In genomic region chr10:77125078-77125731, GRCm38 (mm10) we compare ENCODE assay signal across 21 mouse cellular contexts. TPM values are rescaled to one million over a fixed set of nuclear protein-coding genes. Genes with fewer than 3 reads are reported as not detected.
DNase-seq lines count a peak whose midpoint lies in the region; ATAC-seq and TF ChIP-seq lines count a peak whose summit lies in the region.
"Had no signal": no experiment of that assay in that cellular context is flagged by ENCODE, and none has a peak within 500 bp of the region (broad histone marks: within the 10 kb centered on the region; RNA-seq: fewer than 3 reads in every experiment).

No protein-coding gene starts in this region.

- H3K4me2 ChIP-seq in hindbrain, postnatal 0 days (ENCODE audit: low read depth, low read length) = no peak overlapping the region
- H3K4me2 ChIP-seq in hindbrain, embryonic 12.5 days (replicated peaks) = no peak overlapping the region
- peak overlapping the region; percentile 33 for H3K4me2 ChIP-seq in kidney, embryonic 15.5 days
- H3K4me2 ChIP-seq in midbrain, embryonic 16.5 days (ENCODE audit: low read length) = no peak overlapping the region
- H3K4me2 ChIP-seq: embryonic facial prominence, embryonic 15.5 days; heart, embryonic 11.5 days; hindbrain, embryonic 14.5 days; lung, embryonic 15.5 days had no signal

- POLR2A ChIA-PET in Patski (lab: Charles Lee) = interaction anchor here (0.7 kb wide), 1 partner anchor 35 kb away, joined by 3 read pairs; no protein-coding TSS in a partner anchor

- no peaks in the 10 kb centered on the region for H3K27me3 ChIP-seq in hindbrain, postnatal 0 days (ENCODE audit: insufficient read depth, low read length)
- no peaks in the 10 kb centered on the region for H3K27me3 ChIP-seq in hindbrain, embryonic 12.5 days
- H3K27me3 ChIP-seq in Patski = no peaks in the 10 kb centered on the region
- no peaks in the 10 kb centered on the region for H3K27me3 ChIP-seq in kidney, embryonic 15.5 days
- H3K27me3 ChIP-seq in midbrain, embryonic 16.5 days (ENCODE audit: control insufficient read depth, insufficient read depth, low read depth, low read length) = no peaks in the 10 kb centered on the region
- H3K27me3 ChIP-seq: embryonic facial prominence, embryonic 15.5 days; lung, embryonic 15.5 days had no signal

- no peaks in the 10 kb centered on the region for H3K36me3 ChIP-seq in hindbrain, postnatal 0 days (ENCODE audit: insufficient read depth, low read length)
- H3K36me3 ChIP-seq in hindbrain, embryonic 12.5 days = no peaks in the 10 kb centered on the region
- no peaks in the 10 kb centered on the region for H3K36me3 ChIP-seq in kidney, embryonic 15.5 days
- no peaks in the 10 kb centered on the region for H3K36me3 ChIP-seq in midbrain, embryonic 16.5 days (ENCODE audit: control insufficient read depth, insufficient read depth, low read length)
- H3K36me3 ChIP-seq: embryonic facial prominence, embryonic 15.5 days; lung, embryonic 15.5 days had no signal

- in situ Hi-C loops in Patski (cut with MboI; ENCODE audit: low pct_unique_long_range_greater_than_20kb) = loop anchor here (5.0 kb wide), 2 partner anchors 43 to 288 kb away; no protein-coding TSS in a partner anchor

- TF ChIP-seq CTCF in hindbrain, postnatal 0 days (IDR thresholded peaks at IDR 0.05; ENCODE audit: low read depth) = no peak
- TF ChIP-seq CTCF in Patski (IDR thresholded peaks at IDR 0.05) = no peak

- ATAC-seq in hindbrain, postnatal 0 days = 0 out of 2 replicates have a peak, but pooled peaks have one; percentile 5
- no peak for ATAC-seq in hindbrain, embryonic 12.5 days (ENCODE audit: low FRiP score)
- peak; percentile 28 for ATAC-seq in Patski
- peak; percentile 83 for ATAC-seq in kidney, embryonic 15.5 days (replicated peaks; ENCODE audit: low FRiP score)
- no peak for ATAC-seq in midbrain, embryonic 16.5 days
- ATAC-seq: CD4-positive, CD25-positive, alpha-beta regulatory T cell, adult 4 months; forebrain, embryonic 16.5 days had no signal

- CTCF ChIA-PET in Patski (lab: Charles Lee) = interaction anchor here (1.6 kb wide), 1 partner anchor 9 kb away, joined by 5 read pairs; no protein-coding TSS in a partner anchor

- no peak overlapping the region for H3K4me3 ChIP-seq in hindbrain, postnatal 0 days (ENCODE audit: low read length)
- no peak overlapping the region for H3K4me3 ChIP-seq in hindbrain, embryonic 12.5 days
- no peak overlapping the region for H3K4me3 ChIP-seq in kidney, embryonic 15.5 days (replicated peaks)
- no peak overlapping the region for H3K4me3 ChIP-seq in midbrain, embryonic 16.5 days (ENCODE audit: low read depth, low read length)
- H3K4me3 ChIP-seq: embryonic facial prominence, embryonic 15.5 days; gastrocnemius, adult 2 months; lung, embryonic 15.5 days had no signal

- 75% methylated on average over 18 of the region's 18 CpGs for WGBS in hindbrain, postnatal 0 days
- 73% methylated on average over 18 of the region's 18 CpGs for WGBS in hindbrain, embryonic 12.5 days
- WGBS in kidney, embryonic 15.5 days = 59% methylated on average over 18 of the region's 18 CpGs
- WGBS in midbrain, embryonic 16.5 days = 88% methylated on average over 18 of the region's 18 CpGs

- no peak overlapping the region for H3K9ac ChIP-seq in hindbrain, postnatal 0 days (replicated peaks; ENCODE audit: low read length)
- H3K9ac ChIP-seq in hindbrain, embryonic 12.5 days = no peak overlapping the region
- no peak overlapping the region for H3K9ac ChIP-seq in kidney, embryonic 15.5 days
- no peak overlapping the region for H3K9ac ChIP-seq in midbrain, embryonic 16.5 days (ENCODE audit: low read depth, low read length)
- H3K9ac ChIP-seq: embryonic facial prominence, embryonic 15.5 days; hindbrain, embryonic 14.5 days; lung, embryonic 15.5 days had no signal

- no peak for DNase-seq in hindbrain, postnatal 0 days (ENCODE audit: low spot score)
- no peak for DNase-seq in Patski (ENCODE audit: low read depth, low spot score)
- peak; percentile 49 to 72 for DNase-seq in kidney, postnatal 4 days
- no peak for DNase-seq in ovary, adult 18-20 months (ENCODE audit: low spot score)
- DNase-seq in heart, adult 8-10 months (ENCODE audit: low spot score) = no peak
- DNase-seq: adrenal gland, postnatal 14 days; cerebellum, postnatal 14 days; gastrocnemius, adult 2 months; heart, postnatal 14 days; lung, postnatal 4 days; thymus, postnatal 25 days had no signal

- no peak overlapping the region for H3K27ac ChIP-seq in hindbrain, postnatal 0 days
- H3K27ac ChIP-seq in hindbrain, embryonic 12.5 days = no peak overlapping the region
- peak overlapping the region; percentile 94 for H3K27ac ChIP-seq in kidney, embryonic 15.5 days
- no peak overlapping the region for H3K27ac ChIP-seq in midbrain, embryonic 16.5 days (ENCODE audit: low read length)
- H3K27ac ChIP-seq: embryonic facial prominence, embryonic 15.5 days; gastrocnemius, adult 2 months; hindbrain, embryonic 14.5 days; lung, embryonic 15.5 days had no signal

- H3K9me3 ChIP-seq in hindbrain, postnatal 0 days (ENCODE audit: low read length) = no peaks in the 10 kb centered on the region
- no peaks in the 10 kb centered on the region for H3K9me3 ChIP-seq in hindbrain, embryonic 12.5 days (replicated peaks)
- no peaks in the 10 kb centered on the region for H3K9me3 ChIP-seq in kidney, embryonic 15.5 days (replicated peaks)
- H3K9me3 ChIP-seq in midbrain, embryonic 16.5 days (replicated peaks; ENCODE audit: control insufficient read depth, low read length, poor library complexity, severe bottlenecking) = no peaks in the 10 kb centered on the region
- H3K9me3 ChIP-seq: embryonic facial prominence, embryonic 15.5 days; G1E; lung, embryonic 15.5 days had no signal

- peaks cover 4% of the 10 kb centered on the region; the same call in 1 of the 2 replicates for H3K4me1 ChIP-seq in hindbrain, postnatal 0 days (ENCODE audit: insufficient read depth, low read length)
- H3K4me1 ChIP-seq in hindbrain, embryonic 12.5 days = peaks cover 10% of the 10 kb centered on the region; the same call in 1 of the 2 replicates
- peaks cover 68% of the 10 kb centered on the region for H3K4me1 ChIP-seq in kidney, embryonic 15.5 days
- no peaks in the 10 kb centered on the region for H3K4me1 ChIP-seq in midbrain, embryonic 16.5 days (ENCODE audit: control insufficient read depth, insufficient read depth, low read length)

RNA-seq across cellular contexts. Expression of gene Col18a1, which starts 41.1 kb away (rescaled TPM):
- 47.5 and 57.7 TPM in 2 replicates for total RNA-seq in hindbrain, postnatal 0 days (2014; rRNA removed)
- 18.2 and 20.0 TPM in 2 replicates for polyA plus RNA-seq in hindbrain, postnatal 0 days (2015; fragmentation: Nextera tagmentation; extraction: Ambion mirVana)
- polyA plus RNA-seq in hindbrain, embryonic 12.5 days (2016; fragmentation: Nextera tagmentation; extraction: Ambion mirVana) = 103 and 109 TPM in 2 replicates
- polyA plus RNA-seq in Patski (2021) = 449 TPM
- 195 and 206 TPM in 2 replicates for polyA plus RNA-seq in kidney, embryonic 15.5 days (2015; fragmentation: Nextera tagmentation; extraction: Ambion mirVana)
- polyA plus RNA-seq in midbrain, embryonic 16.5 days (2015; fragmentation: Nextera tagmentation; extraction: Ambion mirVana) = 20.4 and 25.3 TPM in 2 replicates
- total RNA-seq in heart, adult 8-10 months (2022) = 1 to 10 TPM; 5.5 to 9.3 (median 7.7) TPM

Comparison
In these comparisons a context has a peak if more than half of its experiments do, and no peak if none do; other contexts are left out.
1. ATAC-seq: peak in hindbrain, postnatal 0 days (single experiment), Patski (single experiment) and kidney, embryonic 15.5 days (single experiment); none in hindbrain, embryonic 12.5 days (single experiment) and midbrain, embryonic 16.5 days (single experiment).
2. DNase-seq: peak in kidney, postnatal 4 days (2 of 2); none in hindbrain, postnatal 0 days (single experiment), Patski (single experiment), ovary, adult 18-20 months (single experiment) and heart, adult 8-10 months (single experiment).